Mouse (Mus musculus) spleen, adult 12 weeks (tissue): ENCODE results near the gene Jup.

ENCODE experiments used
- DNase-seq: peaks from one replicate; pipeline ENCODE4 v3.0.0; 2022; ENCODE audit warnings: low spot score

The Jup gene

GRCm38 (mm10) chr11:100320172-100320630, 77.4 kb downstream of the Jup start:
- DNase-seq: peak; percentile 90

GRCm38 (mm10) chr11:100319492-100320171, 77.9 kb downstream of the Jup start, which contains the start of gene Eif1:
TSS of gene Eif1 (plus strand) at chr11:100319885.
- DNase-seq: peak; percentile 100
